Mouse (Mus musculus) intestine, postnatal 0 days (tissue): ENCODE measurements around the gene Ctcfl. TPM values are rescaled to one million over a fixed set of nuclear protein-coding genes. Genes with fewer than 3 reads are reported as not detected.
"Not testable (repeated sequence)": the region's sequence is repeated elsewhere in the genome, so short reads cannot be mapped to it uniquely, and the experiment has no call there.

Experiments
- ATAC-seq: fragments of 200-750 bp; cut with Nextera tagmentation; 2 replicates; pipeline ENCODE4 v1.8.0; 2017; ENCODE audit warnings: mild to moderate bottlenecking, moderate TSS enrichment, moderate library complexity
- H3K27ac ChIP-seq: fragments of 300-500 bp; sonication (generic); 2 replicates; pipeline ENCODE4 v1.5.1; 2014; ENCODE audit warnings: mild to moderate bottlenecking, low read depth, low read length, moderate library complexity
- H3K27me3 ChIP-seq: fragments of 300-500 bp; sonication (generic); replicated peaks from 2 replicates; pipeline ENCODE4 v1.6.1; 2014; ENCODE audit warnings: low read length, mixed read lengths; ENCODE audit not compliant: control insufficient read depth, insufficient read depth
- H3K36me3 ChIP-seq: fragments of 300-500 bp; sonication (generic); 2 replicates; pipeline ENCODE4 v1.6.1; 2014; ENCODE audit warnings: mild to moderate bottlenecking, moderate library complexity; ENCODE audit not compliant: control insufficient read depth, insufficient read depth
- H3K4me1 ChIP-seq: fragments of 300-500 bp; sonication (generic); replicated peaks from 2 replicates; pipeline ENCODE4 v1.6.1; 2014; ENCODE audit warnings: antibody characterized with exemption, low read length, mixed read lengths; ENCODE audit not compliant: control insufficient read depth, insufficient read depth
- H3K4me2 ChIP-seq: fragments of 300-500 bp; sonication (generic); replicated peaks from 2 replicates; pipeline ENCODE4 v1.6.1; 2014; ENCODE audit warnings: low read depth, mild to moderate bottlenecking, moderate library complexity
- H3K4me3 ChIP-seq: fragments of 300-500 bp; sonication (generic); 2 replicates; pipeline ENCODE4 v1.5.1; 2014; ENCODE audit warnings: low read depth, low read length
- H3K9ac ChIP-seq: fragments of 300-500 bp; sonication (generic); 2 replicates; pipeline ENCODE4 v1.6.1; 2014; ENCODE audit warnings: mild to moderate bottlenecking, low read depth, low read length
- H3K9me3 ChIP-seq: fragments of 300-500 bp; sonication (generic); 2 replicates; pipeline ENCODE4 v1.6.1; 2016; ENCODE audit warnings: mixed run types; ENCODE audit not compliant: control insufficient read depth
- CTCF ChIP-seq: sonication (generic); IDR thresholded peaks from 2 replicates; pipeline ENCODE4 v1.5.1; 2016; ENCODE audit warnings: low read depth, mild to moderate bottlenecking, control low read depth, antibody characterized with exemption, moderate library complexity
- WGBS: fragments of 180-500 bp; shearing (Covaris S2); extraction: QIAGEN DNeasy Blood & Tissue Kit; methylation state at CpG from one replicate; pipeline ENCODE4 v1.1.7; 2014; 5-methylcytosine and 5-hydroxymethylcytosine counted together
- polyA plus RNA-seq: library from polyadenylated mRNA; unstranded; fragments of >200 nt; fragmentation: Nextera tagmentation; extraction: Ambion mirVana; gene quantifications from 2 replicates; pipeline ENCODE4 v1.2.1, GENCODE M21; 2015

The Ctcfl gene
- polyA plus RNA-seq, 1 experiment from 2014 or later = 1.0 TPM

GRCm38 (mm10) chr2:173106409-173106808 lies 12.9 kb downstream of the Ctcfl start:
- Histone ChIP-seq H3K27ac (peak overlapping the region; percentile 68; the same call in 1 of the 2 replicates), H3K27me3 (peaks cover 5% of the 10 kb centered on the region; the same call in 1 of the 2 replicates), H3K36me3 (no peaks in the 10 kb centered on the region), H3K4me2 (no peak overlapping the region), H3K4me3 (no peak overlapping the region), H3K9me3 (no peaks in the 10 kb centered on the region), H3K9ac (no peak overlapping the region), H3K4me1 (0 out of 2 replicates have a peak, but pooled peaks cover 3% of the 10 kb centered on the region)
- WGBS = 83% methylated on average over 9 of the region's 9 CpGs
- ATAC-seq = no peak
- no peak for TF ChIP-seq CTCF

- H3K36me3 ChIP-seq, H3K27ac ChIP-seq, H3K9me3 ChIP-seq, H3K27me3 ChIP-seq, H3K4me2 ChIP-seq, H3K4me3 ChIP-seq, H3K9ac ChIP-seq, ATAC-seq, H3K4me1 ChIP-seq: not testable (repeated sequence)
- WGBS = 86% methylated on average over 10 of the region's 10 CpGs
- peak; percentile 98 for TF ChIP-seq CTCF
These were observed 22.0 kb downstream of the Ctcfl start for GRCm38 (mm10) chr2:173097337-173097736.

DNA sequence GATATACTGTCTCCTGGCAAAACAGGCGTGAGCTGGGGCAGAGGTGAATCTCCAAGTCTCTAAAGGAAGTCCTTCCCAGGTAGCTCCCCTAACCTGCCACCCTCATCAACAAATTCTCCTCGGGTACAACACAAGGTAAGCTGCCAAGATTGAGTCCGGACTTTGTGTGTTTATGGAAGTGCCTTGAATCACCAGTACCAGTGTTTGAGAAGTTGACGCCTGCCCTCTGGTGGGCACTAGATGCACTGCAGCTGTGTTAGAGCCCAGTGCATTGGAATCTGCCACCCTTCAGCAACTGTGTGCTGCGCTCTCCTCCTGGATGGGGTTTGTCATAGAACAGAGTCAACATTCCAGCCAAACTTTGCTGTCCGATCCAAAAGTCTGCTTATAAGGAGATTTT lies 29.9 kb downstream of the Ctcfl start:
- no peaks in the 10 kb centered on the region for H3K4me1 ChIP-seq
- H3K9ac ChIP-seq = no peak overlapping the region
- WGBS = 9% methylated on average over 6 of the region's 6 CpGs
- ATAC-seq = peak; percentile 62
- H3K27me3 ChIP-seq = no peaks in the 10 kb centered on the region
- no peaks in the 10 kb centered on the region for H3K9me3 ChIP-seq
- no peaks in the 10 kb centered on the region for H3K36me3 ChIP-seq
- no peak overlapping the region for H3K27ac ChIP-seq
- H3K4me3 ChIP-seq = no peak overlapping the region
- TF ChIP-seq CTCF = peak; percentile 98
- no peak overlapping the region; the same call in 1 of the 2 replicates for H3K4me2 ChIP-seq

DNA sequence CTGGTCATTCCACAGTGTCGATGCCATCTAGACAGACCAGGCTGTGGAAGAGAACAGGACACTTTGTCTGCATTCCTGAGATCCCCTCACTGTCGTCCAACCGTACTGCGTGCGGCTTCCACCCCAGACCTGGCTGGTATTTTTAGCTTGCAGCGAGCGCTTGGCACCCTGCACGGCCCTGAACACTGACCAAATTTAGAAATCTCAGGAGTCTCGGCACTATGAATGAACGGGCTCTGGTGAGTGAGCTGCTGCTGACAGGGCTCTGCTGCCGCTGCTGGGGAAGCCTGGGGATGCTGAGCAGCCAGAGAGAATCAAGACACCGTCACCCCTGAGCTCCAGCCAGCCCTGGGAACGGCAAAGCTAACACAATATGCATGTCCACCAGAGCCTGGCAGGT lies 31.9 kb downstream of the Ctcfl start:
- Histone ChIP-seq H3K27ac (no peak overlapping the region), H3K9ac (no peak overlapping the region), H3K9me3 (no peaks in the 10 kb centered on the region), H3K4me1 (no peaks in the 10 kb centered on the region), H3K4me2 (no peak overlapping the region), H3K27me3 (no peaks in the 10 kb centered on the region), H3K4me3 (no peak overlapping the region), H3K36me3 (no peaks in the 10 kb centered on the region)
- 64% methylated on average over 13 of the region's 13 CpGs for WGBS
- peak; percentile 14; the same call in 1 of the 2 replicates for TF ChIP-seq CTCF
- no peak for ATAC-seq

GRCm38 (mm10) chr2:173085763-173086162 lies 33.6 kb downstream of the Ctcfl start:
- H3K4me1 ChIP-seq = no peaks in the 10 kb centered on the region
- H3K27me3 ChIP-seq = no peaks in the 10 kb centered on the region
- no peak for TF ChIP-seq CTCF
- no peaks in the 10 kb centered on the region for H3K36me3 ChIP-seq
- no peak overlapping the region for H3K4me3 ChIP-seq
- H3K4me2 ChIP-seq = no peak overlapping the region
- WGBS = 76% methylated on average over 9 of the region's 9 CpGs
- no peak for ATAC-seq
- H3K9me3 ChIP-seq = no peaks in the 10 kb centered on the region
- H3K9ac ChIP-seq = no peak overlapping the region
- no peak overlapping the region for H3K27ac ChIP-seq

DNA sequence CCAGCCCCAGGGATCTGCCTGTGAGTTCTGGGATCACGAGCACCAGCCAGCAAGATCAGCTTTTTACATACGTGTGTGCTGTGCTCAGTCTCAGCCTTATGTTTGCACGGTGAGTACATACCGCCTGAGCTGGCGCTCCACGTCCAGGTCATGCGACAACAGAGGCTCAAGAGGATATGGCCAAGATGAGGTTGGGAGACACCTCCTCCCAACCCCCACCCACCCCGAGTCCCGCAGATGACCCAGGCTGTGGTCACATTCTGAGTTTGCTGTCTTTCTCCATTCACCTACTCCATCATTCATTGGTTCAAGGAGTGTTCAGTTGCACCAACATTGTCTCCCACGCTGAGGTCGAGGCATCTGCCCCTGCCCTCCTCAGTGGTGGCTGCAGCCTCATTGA lies 34.5 kb downstream of the Ctcfl start:
- H3K4me1 ChIP-seq = no peaks in the 10 kb centered on the region
- no peaks in the 10 kb centered on the region for H3K36me3 ChIP-seq
- H3K27ac ChIP-seq = no peak overlapping the region
- WGBS = 96% methylated on average over 11 of the region's 11 CpGs
- H3K4me2 ChIP-seq = no peak overlapping the region
- no peak overlapping the region for H3K4me3 ChIP-seq
- H3K9me3 ChIP-seq = no peaks in the 10 kb centered on the region
- H3K9ac ChIP-seq = no peak overlapping the region
- H3K27me3 ChIP-seq = no peaks in the 10 kb centered on the region
- no peak for ATAC-seq
- no peak for TF ChIP-seq CTCF
